Comparison of ENCODE assay signal across 8 mouse cellular contexts in genomic region chr1:160351880-160352234, GRCm38 (mm10).
DNase-seq lines count a peak whose midpoint lies in the region; ATAC-seq and TF ChIP-seq lines count a peak whose summit lies in the region.

No protein-coding gene starts in this region.

- TF ChIP-seq POLR2A in spleen, adult 2 months (IDR thresholded peaks at IDR 0.05; ENCODE audit: low read depth, low read length): no peak
- TF ChIP-seq POLR2A in heart, adult 2 months (IDR thresholded peaks at IDR 0.05; ENCODE audit: insufficient read depth, low read depth, low read length): no peak

- H3K9me3 ChIP-seq in limb, embryonic 11.5 days (ENCODE audit: control insufficient read depth, low read length): no peaks in the 10 kb centered on the region
- no peaks in the 10 kb centered on the region for H3K9me3 ChIP-seq in midbrain, embryonic 15.5 days

- H3K4me1 ChIP-seq in spleen, adult 2 months (ENCODE audit: control insufficient read depth, insufficient read depth, insufficient read length): no peaks in the 10 kb centered on the region
- no peaks in the 10 kb centered on the region for H3K4me1 ChIP-seq in heart, adult 2 months (ENCODE audit: control insufficient read depth, insufficient read depth, low read length)
- no peaks in the 10 kb centered on the region for H3K4me1 ChIP-seq in limb, embryonic 11.5 days (ENCODE audit: control insufficient read depth, insufficient read depth, low read length)
- H3K4me1 ChIP-seq in midbrain, embryonic 15.5 days: peaks cover 26% of the 10 kb centered on the region

- H3K79me2 ChIP-seq in heart, adult 2 months (replicated peaks; ENCODE audit: control insufficient read depth, insufficient read depth, low read length): no peaks in the 10 kb centered on the region

- no peak overlapping the region for H3K27ac ChIP-seq in spleen, adult 2 months (ENCODE audit: insufficient read depth, low read length)
- no peak overlapping the region for H3K27ac ChIP-seq in heart, adult 2 months
- no peak overlapping the region for H3K27ac ChIP-seq in limb, embryonic 11.5 days (replicated peaks; ENCODE audit: low read depth, low read length)
- peak overlapping the region; percentile 94 for H3K27ac ChIP-seq in midbrain, embryonic 15.5 days

- 38% methylated on average over 10 of the region's 10 CpGs for WGBS in spleen, adult 2 months
- WGBS in heart, adult 2 months: 3% methylated on average over 10 of the region's 10 CpGs
- 0% methylated on average over 10 of the region's 10 CpGs for WGBS in limb, embryonic 11.5 days
- 0% methylated on average over 10 of the region's 10 CpGs for WGBS in midbrain, embryonic 15.5 days

- no peaks in the 10 kb centered on the region for H3K27me3 ChIP-seq in spleen, adult 2 months (ENCODE audit: control insufficient read depth, insufficient read depth, low read length)
- H3K27me3 ChIP-seq in heart, adult 2 months (ENCODE audit: control insufficient read depth, insufficient read depth, low read length): no peaks in the 10 kb centered on the region
- H3K27me3 ChIP-seq in limb, embryonic 11.5 days (ENCODE audit: control insufficient read depth, insufficient read depth, low read length): no peaks in the 10 kb centered on the region
- no peaks in the 10 kb centered on the region for H3K27me3 ChIP-seq in midbrain, embryonic 15.5 days (replicated peaks)

- peak overlapping the region; percentile 50 for H3K4me2 ChIP-seq in limb, embryonic 11.5 days (ENCODE audit: low read depth, severe bottlenecking)
- H3K4me2 ChIP-seq in midbrain, embryonic 15.5 days: peak overlapping the region; percentile 68

- TF ChIP-seq CTCF in spleen, adult 2 months (IDR thresholded peaks at IDR 0.05; ENCODE audit: extremely low read depth, insufficient read depth, insufficient read length, insufficient replicate concordance): no peak
- TF ChIP-seq CTCF in heart, adult 2 months (IDR thresholded peaks at IDR 0.05): no peak

- DNase-seq in spleen, adult 2 months (ENCODE audit: low read depth in 1 of 2, low spot score in 2 of 2): no peak
- no peak for DNase-seq in spleen, postnatal 36 days (ENCODE audit: low spot score in 2 of 2)
- DNase-seq in embryo, embryonic 11 days: peak; percentile 83
- peak; percentile 22 to 33 for DNase-seq in heart, adult 2 months
- peak; percentile 4 for DNase-seq in kidney, adult 9 months
- DNase-seq in limb, embryonic 11.5 days (ENCODE audit: low spot score): peak; percentile 53
- DNase-seq in urinary bladder, postnatal 36 days (ENCODE audit: low spot score in 2 of 2): peak; percentile 4 to 25

- intact Hi-C loops in heart, adult 2 months (cut with DNase I): no loop called here

- peak; percentile 60; the same call in 1 of the 2 replicates for ATAC-seq in limb, embryonic 11.5 days (ENCODE audit: insufficient number of reproducible peaks, low FRiP score, low TSS enrichment, low read depth)
- peak; percentile 96 for ATAC-seq in midbrain, embryonic 15.5 days (replicated peaks)

- H3K36me3 ChIP-seq in spleen, adult 2 months (ENCODE audit: control insufficient read depth, insufficient read depth, low read length): no peaks in the 10 kb centered on the region
- H3K36me3 ChIP-seq in heart, adult 2 months (ENCODE audit: control insufficient read depth, insufficient read depth, low read length): no peaks in the 10 kb centered on the region
- no peaks in the 10 kb centered on the region for H3K36me3 ChIP-seq in limb, embryonic 11.5 days (ENCODE audit: control insufficient read depth, insufficient read depth, low read length)
- no peaks in the 10 kb centered on the region for H3K36me3 ChIP-seq in midbrain, embryonic 15.5 days (replicated peaks)

- peak overlapping the region; percentile 7; the same call in 1 of the 2 replicates for H3K4me3 ChIP-seq in spleen, adult 2 months (ENCODE audit: extremely low read depth, insufficient read depth, insufficient read length)
- no peak overlapping the region for H3K4me3 ChIP-seq in heart, adult 2 months
- H3K4me3 ChIP-seq in limb, embryonic 11.5 days (ENCODE audit: low read depth, low read length): peak overlapping the region; percentile 24
- peak overlapping the region; percentile 58 for H3K4me3 ChIP-seq in midbrain, embryonic 15.5 days

- H3K9ac ChIP-seq in heart, adult 2 months (ENCODE audit: low read depth, low read length): no peak overlapping the region
- no peak overlapping the region for H3K9ac ChIP-seq in limb, embryonic 11.5 days (ENCODE audit: low read length)
- peak overlapping the region; percentile 59 for H3K9ac ChIP-seq in midbrain, embryonic 15.5 days

- TF ChIP-seq EP300 in heart, adult 2 months (IDR thresholded peaks at IDR 0.05; ENCODE audit: insufficient read depth, low read depth, low read length): no peak

Comparison
In these comparisons a context has a peak if more than half of its experiments do, and no peak if none do; other contexts are left out.
1. DNase-seq: peak in embryo, embryonic 11 days (single experiment), heart, adult 2 months (2 of 2), kidney, adult 9 months (single experiment), limb, embryonic 11.5 days (single experiment) and urinary bladder, postnatal 36 days (2 of 2); none in spleen, adult 2 months (0 of 2) and spleen, postnatal 36 days (0 of 2).